Mouse (Mus musculus): ENCODE data around the gene Rpl13a.

GRCm38 (mm10) chr7:45149545-45149944 lies 21.0 kb upstream of the Rpl13a start:
- TF ChIP-seq CTCF (IDR thresholded peaks at IDR 0.05; ENCODE audit: control insufficient read depth, insufficient read depth, insufficient replicate concordance, low read depth, low read length), result no peak
- TF ChIP-seq POLR2A (IDR thresholded peaks at IDR 0.05; ENCODE audit: control insufficient read depth, low read depth, low read length), result no peak

All from testis, adult 2 months (tissue).